Mouse (Mus musculus) mouse trophoblast stem cell (cell line): Measurements from ENCODE around the gene Polg2.
"Not testable (repeated sequence)": the region's sequence is repeated elsewhere in the genome, so short reads cannot be mapped to it uniquely, and the experiment has no call there.

Experiments used
- in situ Hi-C, 2 experiments: fragments of 300-500 bp; cut with MseI, MboI; formaldehyde crosslinking; loops; 2 replicates in 1 of 2; 3 replicates in 1 of 2; pipeline ENCODE4 v1.15.1; 2025

Polg2 gene

GRCm38 (mm10) chr11:106728402-106729366, 50.7 kb downstream of the Polg2 start:
- in situ Hi-C loops, result no loop called here

DNA sequence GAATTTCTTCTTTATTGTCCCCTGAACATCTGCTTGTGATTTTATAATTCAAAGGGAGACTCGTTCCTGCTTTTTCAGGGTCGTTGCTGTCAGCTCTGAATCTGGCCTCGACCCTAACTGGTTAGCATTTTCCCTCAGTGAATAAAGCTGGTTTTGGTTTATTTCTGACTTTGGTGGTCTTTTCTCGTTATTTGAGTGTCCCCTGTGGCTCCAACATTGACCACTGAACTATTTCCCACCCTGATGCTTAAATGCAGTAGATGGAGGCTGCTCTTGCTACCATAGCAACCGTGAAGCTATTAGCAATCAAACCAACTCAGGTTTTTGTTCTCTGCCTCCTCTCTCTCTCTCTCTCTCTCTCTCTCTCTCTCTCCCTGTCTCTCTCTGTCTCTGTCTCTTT, 51.4 kb downstream of the Polg2 start:
- in situ Hi-C loops, result no loop called here

DNA sequence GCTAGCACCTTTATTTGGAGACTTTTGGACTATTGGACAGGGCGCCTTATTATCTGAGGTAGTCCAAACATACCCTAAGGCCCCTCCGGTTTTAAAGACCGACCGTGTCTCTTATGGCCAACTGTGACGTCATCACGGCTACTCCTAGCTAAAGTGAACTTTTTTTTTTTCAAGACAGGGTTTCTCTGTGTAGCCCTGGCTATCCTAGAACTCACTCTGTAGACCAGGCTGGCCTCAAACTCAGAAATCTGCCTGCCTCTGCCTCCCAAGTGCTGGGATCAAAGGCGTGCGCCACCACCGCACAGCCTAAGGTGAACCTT, 54.5 kb downstream of the Polg2 start:
- in situ Hi-C loops, result not testable (repeated sequence)

DNA sequence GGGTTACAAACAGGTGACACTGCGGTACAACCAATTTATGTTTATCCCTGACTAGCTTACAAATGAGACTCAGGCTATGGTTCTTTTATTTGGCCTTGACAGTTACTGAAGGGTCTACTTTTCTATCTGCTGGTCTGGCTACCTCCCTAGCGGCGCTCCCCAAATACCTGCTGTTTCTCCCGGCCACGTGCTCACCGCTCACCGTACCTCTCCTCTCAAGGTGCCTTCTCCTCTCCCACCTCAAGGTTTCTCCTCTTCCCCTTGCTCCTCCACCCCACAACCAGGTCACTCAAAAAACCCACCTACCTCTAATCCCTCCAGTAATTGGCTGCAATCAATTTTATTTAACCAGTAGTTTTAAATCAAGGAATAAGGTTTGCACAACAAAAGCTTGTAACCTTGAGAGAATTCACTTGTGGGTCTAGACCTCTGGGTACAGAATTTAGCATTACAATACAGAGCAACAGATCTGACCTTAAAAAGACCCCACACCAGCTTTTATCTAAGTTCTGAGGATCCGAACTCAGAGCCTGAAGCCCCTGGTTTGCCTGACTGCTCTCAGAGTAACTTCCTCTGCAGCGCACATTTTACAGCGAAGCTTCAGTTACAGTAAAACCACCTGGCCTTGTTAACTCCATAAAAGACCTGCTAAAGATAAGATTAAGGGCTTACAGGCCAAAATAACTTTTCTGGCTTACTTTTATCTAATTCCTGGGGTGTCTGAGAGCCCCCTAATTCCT, 55.0 kb downstream of the Polg2 start:
- in situ Hi-C loops, result no loop called here

GRCm38 (mm10) chr11:106723611-106724125, 55.7 kb downstream of the Polg2 start:
- in situ Hi-C loops, result no loop called here

GRCm38 (mm10) chr11:106722831-106723361, 56.4 kb downstream of the Polg2 start:
- in situ Hi-C loops, result no loop called here

DNA sequence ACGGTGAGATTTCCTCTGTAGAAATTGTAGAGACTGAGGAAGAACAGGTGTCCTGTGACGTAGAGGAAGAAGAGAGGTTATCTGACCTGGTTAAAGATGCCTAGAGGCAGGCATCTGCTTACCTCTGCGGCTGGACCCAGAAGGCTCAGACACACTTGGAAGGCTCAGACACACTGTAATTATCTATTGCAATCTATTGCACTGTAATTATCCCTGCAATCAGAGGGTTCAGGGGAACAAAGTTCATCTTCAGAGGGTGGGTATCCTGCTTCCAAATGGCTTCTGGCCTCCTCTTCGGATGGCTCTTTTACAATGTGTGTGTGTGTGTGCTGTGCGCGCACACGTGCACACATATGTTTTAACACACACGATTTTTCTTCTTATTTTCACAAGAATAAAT, 59.0 kb downstream of the Polg2 start:
- in situ Hi-C loops, result no loop called here
